Mouse (Mus musculus): ENCODE data around the gene Mrpl33.

Gene Mrpl33

DNA sequence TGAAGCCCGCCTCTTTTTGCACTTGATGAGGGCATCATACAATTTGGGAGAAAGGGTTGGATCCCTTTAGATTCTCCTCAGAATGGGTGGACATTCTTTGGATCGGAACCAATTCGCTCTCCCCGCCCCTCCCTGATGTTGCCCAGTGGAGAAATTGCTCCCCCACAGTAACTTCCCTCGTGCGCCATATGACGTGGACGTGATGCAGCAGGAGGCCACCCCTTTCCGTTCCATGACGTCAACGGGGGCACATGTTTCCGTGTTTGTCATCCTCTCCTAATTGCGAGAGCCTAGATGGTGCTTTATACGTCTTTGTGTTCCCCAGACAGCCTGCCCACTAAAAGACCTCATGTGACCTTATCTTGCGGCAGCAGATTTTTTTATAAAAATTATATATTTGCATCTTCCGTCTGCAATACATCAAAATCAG lies 101.6 kb downstream of the Mrpl33 start:
- DNase-seq (ENCODE audit: low spot score): peak; percentile 75

DNA sequence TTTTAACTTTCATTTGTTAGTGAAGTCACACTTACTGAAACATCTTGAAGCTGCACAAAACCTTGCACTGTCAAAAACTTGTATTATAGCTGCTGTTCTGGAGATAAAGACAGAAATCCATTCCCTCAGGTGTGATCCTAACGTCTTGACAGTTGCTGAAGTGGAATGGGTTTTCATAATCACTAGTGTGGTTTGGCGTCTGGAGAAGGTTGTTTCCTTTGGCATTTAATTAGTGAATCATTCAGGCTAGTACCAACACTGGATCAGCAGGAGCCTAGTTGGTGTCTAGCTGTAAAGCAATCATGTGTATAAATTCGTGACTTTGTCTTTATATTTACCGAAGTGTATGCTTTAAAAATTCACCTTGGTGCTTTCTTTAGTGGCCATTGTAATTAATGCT lies 102.2 kb downstream of the Mrpl33 start:
- no peak for DNase-seq (ENCODE audit: low spot score)

DNA sequence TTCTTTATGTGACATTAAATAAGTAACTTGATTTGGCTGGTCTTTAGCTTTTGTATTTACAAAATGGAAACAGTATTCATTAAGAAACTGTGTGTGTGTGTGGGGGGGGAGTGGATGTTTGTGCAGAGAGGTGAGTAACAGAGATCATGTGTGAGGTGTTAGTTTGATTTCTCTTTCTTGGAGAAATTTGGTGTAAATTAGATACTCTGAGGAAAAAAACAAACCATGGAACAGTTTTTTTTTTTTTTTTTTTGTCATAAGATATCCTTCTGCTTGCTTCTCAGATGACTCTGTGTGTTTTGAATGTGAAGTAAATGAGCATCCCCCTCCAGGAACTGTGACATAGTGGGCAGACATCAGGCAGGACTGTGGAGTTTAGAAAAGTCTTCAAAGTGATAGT lies 102.7 kb downstream of the Mrpl33 start:
- no peak for DNase-seq (ENCODE audit: low spot score)

DNA sequence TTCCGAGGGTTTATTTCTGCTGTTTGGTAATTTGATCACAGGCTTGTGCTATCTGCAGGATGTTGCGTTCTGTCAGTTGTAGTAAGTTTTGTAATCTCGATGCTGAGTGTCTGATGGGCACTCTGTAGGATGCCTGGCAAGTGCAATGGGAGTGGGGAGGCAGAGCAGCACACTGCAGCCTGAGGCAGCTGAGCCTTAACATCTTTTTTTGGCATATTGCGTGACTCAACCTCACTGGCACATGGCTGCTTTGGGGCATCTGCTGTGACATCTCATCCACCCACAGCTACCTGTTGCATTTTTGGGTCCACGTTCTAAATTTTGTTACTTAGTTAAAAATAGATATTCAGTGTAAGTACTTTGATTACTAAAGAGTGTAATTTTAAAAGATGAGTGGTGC lies 108.2 kb downstream of the Mrpl33 start:
- no peak for DNase-seq (ENCODE audit: low spot score)

DNA sequence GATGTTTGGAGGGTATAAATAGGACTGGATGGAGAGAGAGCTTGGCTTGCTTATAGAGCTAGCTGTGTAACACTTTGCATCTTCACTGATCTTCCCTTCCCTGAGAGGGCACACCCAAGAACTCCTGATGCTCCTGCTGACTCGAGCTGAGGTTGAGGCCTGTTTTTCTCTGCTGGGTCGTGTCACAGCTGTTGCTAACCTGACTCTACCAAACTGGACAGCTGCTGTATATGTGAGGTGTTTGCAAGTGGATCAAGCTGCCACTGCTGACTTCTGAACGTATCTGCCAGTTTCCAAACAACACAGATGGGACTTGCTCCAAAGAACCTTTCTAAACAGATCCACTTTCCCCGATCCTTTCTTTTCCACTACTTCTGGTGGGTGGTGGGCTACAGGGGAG lies 110.1 kb downstream of the Mrpl33 start:
- DNase-seq (ENCODE audit: low spot score): no peak

DNA sequence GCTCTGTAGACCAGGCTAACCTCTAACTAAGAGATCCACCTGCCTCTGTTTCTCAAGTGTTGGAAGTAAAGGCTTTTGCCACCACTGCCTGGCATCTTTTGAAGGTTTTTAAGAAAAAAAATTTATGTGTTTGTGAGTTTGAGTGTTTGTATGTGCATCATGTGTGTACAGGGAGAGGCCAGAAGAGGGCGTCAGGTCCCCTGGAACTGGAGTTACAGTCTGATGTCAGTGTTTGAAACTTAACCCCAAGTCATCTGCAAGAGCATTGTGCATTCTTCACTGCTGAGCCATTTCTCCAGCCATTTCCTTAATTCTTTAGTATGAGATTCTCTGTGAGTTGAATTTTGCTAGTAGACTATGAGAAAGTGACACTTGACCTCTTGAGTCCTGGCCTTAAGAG lies 112.7 kb downstream of the Mrpl33 start:
- DNase-seq (ENCODE audit: low spot score): no peak

DNA sequence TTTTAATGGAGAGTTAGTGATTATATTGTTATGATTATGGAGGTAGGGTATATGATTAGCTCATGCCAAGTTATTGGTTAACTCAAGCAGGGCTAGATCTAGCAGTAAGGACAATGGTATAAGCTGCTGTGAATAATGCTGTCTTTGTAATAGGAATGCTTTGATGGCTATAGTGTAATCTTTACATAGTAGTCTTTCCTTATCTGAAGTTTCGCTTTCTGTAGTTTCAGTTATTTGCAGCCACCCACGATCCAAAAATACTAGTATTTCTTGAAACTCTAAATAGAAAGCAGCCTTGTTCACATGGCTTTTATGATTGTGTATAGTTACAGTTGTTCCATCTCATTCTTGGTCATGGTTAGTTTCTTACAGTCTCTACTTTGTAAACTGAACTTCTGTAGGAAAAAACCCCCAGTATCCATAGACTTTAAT lies 116.6 kb downstream of the Mrpl33 start:
- DNase-seq (ENCODE audit: low spot score): no peak

DNA sequence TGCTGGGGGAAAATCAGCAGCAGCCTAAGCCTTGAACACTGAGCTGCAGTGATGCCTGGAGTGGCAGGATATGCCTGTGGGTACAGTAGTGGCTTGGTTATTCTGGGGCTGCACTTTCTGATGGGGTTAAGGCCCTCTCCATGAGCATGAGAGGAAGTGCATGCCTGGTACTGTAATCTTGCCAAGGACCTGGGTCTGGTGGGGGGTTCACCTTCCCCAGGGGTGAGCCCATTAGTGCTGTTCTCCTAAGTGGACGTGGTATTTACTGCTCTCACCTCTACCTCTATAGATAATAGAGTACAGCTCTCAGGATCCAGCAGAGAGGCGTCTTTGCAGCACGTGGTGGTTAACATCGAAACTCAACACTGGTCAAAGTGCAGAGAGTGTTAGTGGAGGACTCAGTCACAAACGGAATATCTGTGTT lies 117.1 kb downstream of the Mrpl33 start:
- DNase-seq (ENCODE audit: low spot score): no peak
